Mouse (Mus musculus): ENCODE measurements at regions not wholly inside any gene's neighbourhood (a gene's known extent, or its start where the extent isn't known, plus 50 kb on each side); places are given as distances from the start of the nearest gene placed in this dataset.
"Not testable (repeated sequence)": the region's sequence is repeated elsewhere in the genome, so short reads cannot be mapped to it uniquely, and the experiment has no call there.

GRCm38 (mm10) chr9:31653788-31654187 lies 189.5 kb upstream of the Tmem45b start:
- in situ Hi-C loops (cut with MboI) = no loop called here

GRCm38 (mm10) chr9:31650362-31651130 lies 186.3 kb upstream of the Tmem45b start:
- in situ Hi-C loops (cut with MboI) = no loop called here

- in situ Hi-C loops (cut with MboI) = no loop called here
Measured at GRCm38 (mm10) chr9:31649073-31649472, 184.8 kb upstream of the Tmem45b start.

- in situ Hi-C loops (cut with MboI) = no loop called here
Measured at GRCm38 (mm10) chr9:31648551-31648950, 184.3 kb upstream of the Tmem45b start.

- in situ Hi-C loops (cut with MboI) = no loop called here
Measured at GRCm38 (mm10) chr9:31645114-31645513, 180.9 kb upstream of the Tmem45b start.

GRCm38 (mm10) chr9:31644106-31644505 lies 179.8 kb upstream of the Tmem45b start:
- in situ Hi-C loops (cut with MboI) = no loop called here

- in situ Hi-C loops (cut with MboI) = no loop called here
Measured at GRCm38 (mm10) chr9:31642169-31642568, 177.9 kb upstream of the Tmem45b start.

GRCm38 (mm10) chr9:31628291-31628690 lies 164.0 kb upstream of the Tmem45b start:
- in situ Hi-C loops (cut with MboI) = no loop called here

GRCm38 (mm10) chr9:31621553-31621952 lies 157.3 kb upstream of the Tmem45b start:
- in situ Hi-C loops (cut with MboI) = not testable (repeated sequence)

GRCm38 (mm10) chr9:31619344-31619743 lies 155.1 kb upstream of the Tmem45b start:
- in situ Hi-C loops (cut with MboI) = no loop called here

- in situ Hi-C loops (cut with MboI) = no loop called here
Measured at GRCm38 (mm10) chr9:31614250-31614945, 150.1 kb upstream of the Tmem45b start.

GRCm38 (mm10) chr9:31611036-31611695 lies 146.9 kb upstream of the Tmem45b start:
- in situ Hi-C loops (cut with MboI) = no loop called here

- in situ Hi-C loops (cut with MboI) = no loop called here
Measured at GRCm38 (mm10) chr9:31610631-31611030, 146.4 kb upstream of the Tmem45b start.

- in situ Hi-C loops (cut with MboI) = no loop called here
Measured at GRCm38 (mm10) chr9:31610212-31610611, 145.9 kb upstream of the Tmem45b start.

- in situ Hi-C loops (cut with MboI) = no loop called here
Measured at GRCm38 (mm10) chr9:31609731-31610130, 145.5 kb upstream of the Tmem45b start.

- in situ Hi-C loops (cut with MboI) = no loop called here
Measured at GRCm38 (mm10) chr9:31608084-31608870, 144.0 kb upstream of the Tmem45b start.

GRCm38 (mm10) chr9:31606936-31607335 lies 142.7 kb upstream of the Tmem45b start:
- in situ Hi-C loops (cut with MboI) = no loop called here

- in situ Hi-C loops (cut with MboI) = no loop called here
Measured at GRCm38 (mm10) chr9:31604497-31605090, 140.3 kb upstream of the Tmem45b start.

- in situ Hi-C loops (cut with MboI) = no loop called here
Measured at GRCm38 (mm10) chr9:31602707-31603106, 138.4 kb upstream of the Tmem45b start.

- in situ Hi-C loops (cut with MboI) = no loop called here
Measured at GRCm38 (mm10) chr9:31595096-31595495, 130.8 kb upstream of the Tmem45b start.

- in situ Hi-C loops (cut with MboI) = no loop called here
Measured at GRCm38 (mm10) chr9:31587671-31588070, 123.4 kb upstream of the Tmem45b start.

- in situ Hi-C loops (cut with MboI) = no loop called here
Measured at GRCm38 (mm10) chr9:31583983-31584382, 119.7 kb upstream of the Tmem45b start.
